Mouse (Mus musculus) ovary, adult 18-20 months (tissue): Measurements from ENCODE around the gene Adamtsl5.

Experiments used
- DNase-seq: peaks from one replicate; pipeline ENCODE4 v3.0.0; 2022; ENCODE audit warnings: low spot score, mixed read lengths

Gene Adamtsl5

DNA sequence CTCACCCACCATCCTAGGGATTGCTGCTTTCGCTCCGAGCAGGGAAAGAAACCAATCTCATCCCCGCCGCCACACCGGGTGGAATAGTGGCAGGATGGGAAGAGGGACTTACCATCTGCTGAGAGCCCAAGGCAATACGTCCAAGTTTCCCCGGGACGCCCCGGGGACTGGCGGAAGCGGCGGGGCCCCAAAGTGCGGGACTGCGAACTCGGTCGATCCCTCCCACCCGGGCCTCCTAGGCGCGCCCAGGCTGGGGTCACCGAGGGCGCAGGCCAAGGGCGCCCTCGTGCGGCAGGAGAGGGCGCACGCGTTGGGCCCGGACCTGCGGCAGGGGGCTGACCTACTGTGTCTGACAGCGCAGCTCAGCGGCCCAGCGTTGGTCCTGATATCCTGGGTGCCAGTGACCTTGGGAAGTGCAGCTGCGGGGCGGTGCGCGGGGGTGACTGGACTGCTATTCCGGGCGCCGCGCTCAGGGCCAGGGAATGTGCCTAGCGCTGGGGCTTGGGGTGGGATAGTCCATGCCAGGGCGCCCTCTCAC lies at the start of gene Adamtsl5:
Adamtsl5 (minus strand) TSS at position 169 of the 538 bp plus-strand sequence.
- no peak for DNase-seq

DNA sequence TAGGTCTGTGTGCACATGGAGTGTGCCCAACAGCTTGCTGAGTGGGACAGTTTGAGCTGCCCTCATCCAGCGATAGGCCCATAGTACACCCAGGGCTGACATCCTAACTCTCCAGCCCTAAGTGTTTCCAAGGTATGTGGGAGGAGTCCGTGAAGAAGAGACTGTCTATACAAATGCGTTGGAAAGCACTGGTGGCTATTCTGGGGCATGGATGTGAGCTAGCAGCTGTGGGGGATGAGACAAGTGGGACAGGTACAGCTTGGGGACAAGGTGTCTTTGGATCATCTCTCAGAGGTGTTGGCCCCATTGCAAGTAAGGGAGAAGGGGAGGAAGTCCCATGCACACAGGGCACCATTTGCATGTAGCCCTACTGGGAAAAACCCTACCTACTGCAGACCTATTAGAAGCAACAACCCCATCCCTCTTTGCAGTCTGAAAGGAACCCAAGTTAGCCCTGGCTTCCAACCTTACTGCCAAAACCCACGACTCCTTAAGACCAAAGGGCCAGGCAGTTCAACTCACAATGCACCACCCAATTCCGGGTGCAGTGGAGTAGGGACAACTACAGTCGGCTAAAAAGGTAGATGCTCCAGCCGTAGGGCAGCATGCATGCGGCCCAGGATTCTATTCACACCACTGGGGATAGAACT lies 49.4 kb upstream of the Adamtsl5 start:
- DNase-seq: no peak

DNA sequence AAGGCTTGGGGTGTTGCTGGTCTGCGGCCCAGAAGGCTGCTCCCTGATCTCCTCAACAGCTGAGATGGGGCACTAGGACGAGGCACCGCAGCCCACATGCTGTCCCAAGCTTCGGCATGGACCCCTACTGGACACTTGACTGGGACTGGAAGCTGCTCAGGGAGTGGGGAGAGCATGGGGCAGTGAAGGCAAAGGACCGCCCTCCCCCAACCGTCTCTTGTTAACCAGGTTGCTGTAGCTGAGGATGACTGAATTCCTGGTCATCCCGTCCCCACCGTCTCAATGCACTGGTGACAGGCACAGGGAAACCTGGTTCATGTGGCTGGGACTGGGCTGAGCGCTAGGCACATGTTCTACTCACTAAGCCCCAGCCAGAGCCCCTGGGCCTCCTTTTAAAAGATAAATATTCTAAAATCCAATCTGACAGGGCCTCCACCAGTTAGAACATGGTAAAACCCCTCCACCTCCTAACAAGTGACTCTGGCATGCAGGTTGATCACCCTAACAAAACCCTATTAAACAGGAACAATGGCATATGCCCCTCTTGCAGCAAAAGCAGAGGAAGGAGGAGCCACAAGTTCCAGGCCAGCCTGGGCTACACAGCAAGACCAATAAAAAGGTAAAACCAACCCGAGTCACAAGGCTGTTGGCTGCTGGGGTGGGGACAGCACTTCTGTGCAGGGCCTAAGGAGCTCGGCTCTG lies 48.8 kb upstream of the Adamtsl5 start:
- DNase-seq: no peak

DNA sequence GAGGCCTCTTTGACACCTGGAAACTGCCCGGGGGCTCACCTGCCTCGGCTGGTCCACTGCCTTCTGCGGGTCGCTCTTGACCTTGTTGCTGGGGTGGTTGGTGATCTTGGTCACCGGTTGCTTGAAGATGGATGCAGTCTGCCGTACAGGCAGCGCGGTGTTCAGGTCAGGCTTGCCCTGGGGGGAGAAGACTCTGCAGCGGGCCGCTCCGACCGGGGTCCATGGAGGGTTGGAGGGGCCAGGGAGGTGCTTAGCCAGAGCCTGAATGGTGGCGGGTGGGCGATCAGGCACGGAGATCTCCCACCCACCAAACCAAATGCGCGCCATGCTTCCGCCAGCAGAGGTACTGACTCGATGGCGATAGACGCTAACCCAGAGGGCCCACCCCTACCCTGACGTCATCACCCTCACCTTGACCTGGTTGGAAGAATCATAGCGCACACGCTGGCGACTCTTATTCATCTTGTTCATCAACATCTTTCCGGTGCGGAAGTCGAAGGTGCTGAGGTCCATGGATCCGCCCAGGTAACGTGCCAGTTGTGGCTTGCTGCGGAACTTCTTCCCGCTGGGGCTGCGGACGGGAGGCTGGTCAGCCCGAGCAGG lies 46.9 kb upstream of the Adamtsl5 start:
- no peak for DNase-seq

DNA sequence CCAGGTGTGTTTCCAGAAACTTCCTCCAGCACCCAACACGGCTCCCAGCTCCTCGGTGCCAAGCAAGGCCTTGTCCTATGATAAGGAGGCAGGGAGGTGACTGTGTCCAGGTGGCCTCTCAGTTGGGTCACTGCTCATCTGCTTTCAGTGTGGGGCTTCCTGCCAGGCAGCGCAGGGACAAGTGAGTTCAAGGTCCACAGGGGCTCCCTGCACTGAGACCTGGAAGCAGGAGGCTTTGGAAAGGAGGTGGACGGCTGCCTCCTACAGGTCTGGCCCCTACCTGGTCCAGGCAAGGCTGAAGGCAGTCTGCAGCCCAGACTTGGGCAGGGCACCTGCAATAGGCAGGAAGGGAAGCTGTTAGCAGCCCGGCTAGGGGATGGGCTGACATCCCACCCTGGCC lies 44.5 kb upstream of the Adamtsl5 start:
- no peak for DNase-seq

DNA sequence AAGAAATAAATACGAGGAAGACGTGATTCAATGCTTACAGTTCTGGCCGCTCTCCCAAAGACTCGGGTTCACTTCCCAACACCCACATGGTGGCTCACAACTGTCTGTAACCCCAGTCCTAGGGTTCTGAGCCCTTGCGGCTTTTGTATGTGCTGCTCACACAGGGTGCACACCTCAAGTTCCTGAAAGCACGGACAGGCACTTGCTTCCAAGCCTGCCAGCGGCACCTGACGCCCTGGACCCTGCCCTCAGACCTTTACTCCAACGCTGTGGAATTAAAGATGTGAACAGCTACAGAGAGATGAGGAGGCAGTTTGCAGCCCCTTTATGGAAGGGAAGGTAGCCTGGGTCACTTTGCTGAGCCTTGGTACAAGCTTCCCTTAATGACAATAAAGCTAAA lies 42.5 kb upstream of the Adamtsl5 start:
- DNase-seq: no peak

DNA sequence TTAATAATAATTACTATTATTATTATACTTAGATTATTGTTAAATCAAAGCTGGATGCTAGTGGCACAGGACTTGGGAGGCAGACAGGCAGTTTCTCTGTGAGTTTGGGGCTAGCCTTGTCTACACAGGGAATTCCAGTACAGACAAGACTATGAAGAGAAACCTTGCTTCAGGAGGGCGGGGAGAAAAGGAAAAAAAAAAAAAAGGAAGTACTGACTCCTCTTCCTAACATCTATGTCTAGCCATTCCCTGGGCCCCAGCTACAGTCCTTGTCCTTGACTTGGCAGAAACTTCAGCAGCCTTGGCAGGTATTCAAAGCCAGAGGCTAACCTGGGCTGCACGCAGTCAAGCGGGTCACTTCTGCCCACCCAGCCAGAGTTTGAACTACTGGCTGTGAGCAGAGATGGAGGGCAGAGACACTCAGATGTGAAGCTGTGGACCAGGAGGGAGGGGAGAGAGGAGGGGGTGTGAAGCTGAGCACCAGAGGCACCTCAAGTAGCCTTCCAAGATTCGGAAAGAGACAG lies 41.0 kb upstream of the Adamtsl5 start:
- DNase-seq: no peak

DNA sequence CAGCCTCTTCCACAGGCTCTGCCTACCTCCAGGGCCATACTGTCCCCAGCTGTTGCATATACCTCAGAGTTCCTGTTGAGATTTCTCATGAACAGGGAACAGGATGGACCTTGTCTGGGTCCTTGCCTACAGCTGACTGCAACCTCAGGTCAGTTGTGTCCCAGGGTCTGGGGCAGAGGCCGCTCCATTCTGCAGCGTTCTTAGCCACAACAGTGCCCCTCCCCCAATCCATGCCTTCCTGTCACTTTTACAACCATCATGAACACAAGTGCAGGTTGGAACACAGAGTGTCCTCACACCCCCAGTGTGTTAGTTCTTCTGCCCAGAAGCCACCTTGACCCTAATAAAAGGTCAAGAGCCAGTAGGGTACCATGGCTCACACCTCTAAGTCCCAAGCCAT lies 40.5 kb upstream of the Adamtsl5 start:
- DNase-seq: no peak

DNA sequence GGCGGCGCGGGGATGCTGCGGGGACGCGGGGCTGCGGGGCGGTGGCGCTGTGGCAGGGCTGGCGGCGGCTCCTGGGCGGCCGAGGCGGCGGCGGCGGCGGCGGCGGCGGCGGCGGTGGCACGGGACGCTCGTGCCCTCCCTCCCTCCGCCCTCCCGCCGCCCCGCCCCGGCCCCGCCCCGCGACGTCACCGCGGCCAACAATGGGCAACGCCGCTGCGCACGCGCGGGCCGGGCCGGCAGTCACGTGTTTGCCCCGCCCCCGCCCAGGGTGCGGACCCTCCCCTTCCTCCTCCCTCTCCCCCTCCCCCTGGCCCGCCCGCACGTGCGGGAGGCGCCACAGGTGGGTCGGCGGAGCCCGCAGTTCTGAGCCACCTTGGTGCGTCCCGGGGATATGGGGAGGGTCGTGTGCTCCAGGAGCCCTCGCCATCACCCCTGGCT lies 39.3 kb upstream of the Adamtsl5 start, which contains the start of gene Mex3d:
Mex3d (minus strand) TSS at position 138 of the 438 bp plus-strand sequence.
- peak; percentile 81 for DNase-seq

DNA sequence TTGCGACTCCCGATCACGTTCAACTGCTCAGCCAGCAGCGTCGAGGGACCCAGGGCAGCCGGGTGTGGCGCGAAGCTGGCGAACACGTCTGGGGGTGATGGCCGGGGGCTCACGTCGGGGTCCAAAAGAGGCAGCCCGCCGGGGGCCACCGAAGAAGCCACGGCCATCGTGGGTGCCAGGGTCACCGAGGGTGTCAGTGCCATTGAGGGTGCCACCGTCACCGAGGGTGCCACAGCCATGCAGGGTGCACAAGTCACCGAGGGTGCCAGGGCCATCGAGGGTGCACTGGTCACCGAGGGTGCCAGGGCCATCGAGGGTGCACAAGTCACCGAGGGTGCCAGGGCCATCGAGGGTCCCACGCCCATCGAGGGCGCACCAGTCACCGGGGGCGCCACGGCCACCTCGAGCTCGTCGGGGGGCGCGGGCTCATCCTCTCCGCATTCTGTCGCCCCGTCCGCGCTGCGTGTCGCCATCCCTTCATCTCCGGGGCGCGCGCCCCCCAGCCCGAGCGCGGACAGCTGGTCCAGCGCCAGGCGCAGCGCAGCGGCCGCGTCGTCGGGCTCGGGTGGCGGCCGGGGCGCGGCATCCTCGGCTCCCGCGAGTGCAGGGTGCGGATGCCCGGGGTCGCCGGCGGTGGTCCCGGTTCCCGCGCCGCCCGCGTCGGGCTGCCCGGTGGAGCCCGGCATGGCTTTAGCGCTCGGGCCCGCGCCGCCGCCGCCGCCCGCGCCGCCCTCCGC lies 38.7 kb upstream of the Adamtsl5 start:
- no peak for DNase-seq

DNA sequence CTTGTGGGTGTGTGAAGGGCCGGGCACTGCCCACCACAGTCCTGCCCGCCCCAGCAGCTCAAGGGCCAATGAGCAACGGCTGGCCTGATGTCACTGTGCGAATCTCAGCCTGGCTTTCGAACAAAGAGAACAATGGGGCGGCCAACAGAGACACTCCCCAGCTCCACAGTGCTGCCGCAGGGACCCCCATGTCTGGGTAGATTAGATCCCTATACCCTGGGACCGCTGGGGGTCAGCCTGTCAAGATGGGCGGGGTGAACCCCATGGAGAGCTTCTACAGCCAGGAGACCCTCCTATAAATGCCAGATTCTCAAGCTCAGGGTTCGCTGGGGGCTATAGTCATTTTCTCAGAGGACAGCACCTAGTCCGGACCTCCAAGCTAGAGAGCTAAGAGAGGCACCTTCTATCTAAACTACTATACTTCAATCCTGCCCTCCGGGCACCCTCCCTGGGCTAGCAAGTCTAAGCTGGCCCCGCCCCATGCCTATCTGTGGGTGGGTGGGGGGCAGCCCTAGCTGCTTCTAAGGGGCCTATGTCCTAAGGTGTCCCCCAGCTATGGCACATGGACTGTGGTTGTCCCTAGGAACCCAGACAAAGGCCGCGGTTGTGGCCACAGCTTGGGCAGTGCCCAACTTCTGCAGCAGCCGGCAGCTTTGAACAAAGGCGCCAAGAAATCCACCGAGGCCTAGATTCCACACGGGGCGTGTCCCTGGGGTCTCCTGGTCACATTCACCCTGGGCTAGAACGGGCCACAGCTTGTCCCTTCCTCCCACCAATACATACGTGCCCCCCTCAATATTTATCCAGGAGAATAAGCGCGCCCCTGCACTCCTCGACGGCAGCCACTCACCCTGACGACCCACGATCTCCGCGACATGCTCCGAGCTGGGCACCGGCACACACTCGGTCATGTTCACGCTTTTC lies 37.9 kb upstream of the Adamtsl5 start:
- DNase-seq: no peak

DNA sequence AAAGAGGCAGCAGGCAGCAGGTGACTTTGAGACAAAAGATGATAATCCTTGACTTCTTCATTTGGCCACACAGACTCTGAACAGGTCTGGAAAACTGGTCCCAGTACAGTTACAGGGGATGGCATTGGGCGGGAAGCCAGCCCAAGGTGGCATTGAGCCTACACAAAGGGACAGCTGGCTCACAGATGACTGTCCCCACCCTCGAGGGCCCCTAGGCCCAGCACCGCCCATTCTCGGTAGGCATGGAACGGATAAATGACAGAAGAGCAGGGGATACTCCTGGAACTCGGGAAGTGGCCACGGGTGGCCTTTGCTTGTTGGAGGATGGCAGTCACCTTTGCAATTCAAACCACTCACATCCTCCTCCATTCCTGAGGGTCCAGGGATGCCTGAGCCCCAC lies 37.1 kb upstream of the Adamtsl5 start:
- no peak for DNase-seq

DNA sequence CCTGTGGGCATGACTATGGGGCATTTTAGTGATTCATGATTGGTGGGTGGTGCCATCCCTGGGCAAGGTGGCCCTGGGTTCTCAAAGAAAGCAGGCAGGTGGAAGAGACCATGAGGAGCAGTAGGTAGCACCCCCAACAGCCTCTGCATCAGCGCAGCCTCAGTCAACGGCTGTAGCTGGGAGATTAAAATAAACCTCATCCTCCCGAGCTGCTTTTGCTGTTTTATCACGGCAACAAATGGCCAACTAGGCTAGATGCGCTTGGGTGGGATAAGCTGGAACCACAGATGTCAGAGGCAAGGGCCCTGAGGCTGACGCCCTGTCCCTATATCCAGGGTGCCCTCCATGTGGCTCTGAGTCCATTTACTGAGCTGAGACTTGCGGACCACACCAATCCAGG lies 36.5 kb upstream of the Adamtsl5 start:
- no peak for DNase-seq

DNA sequence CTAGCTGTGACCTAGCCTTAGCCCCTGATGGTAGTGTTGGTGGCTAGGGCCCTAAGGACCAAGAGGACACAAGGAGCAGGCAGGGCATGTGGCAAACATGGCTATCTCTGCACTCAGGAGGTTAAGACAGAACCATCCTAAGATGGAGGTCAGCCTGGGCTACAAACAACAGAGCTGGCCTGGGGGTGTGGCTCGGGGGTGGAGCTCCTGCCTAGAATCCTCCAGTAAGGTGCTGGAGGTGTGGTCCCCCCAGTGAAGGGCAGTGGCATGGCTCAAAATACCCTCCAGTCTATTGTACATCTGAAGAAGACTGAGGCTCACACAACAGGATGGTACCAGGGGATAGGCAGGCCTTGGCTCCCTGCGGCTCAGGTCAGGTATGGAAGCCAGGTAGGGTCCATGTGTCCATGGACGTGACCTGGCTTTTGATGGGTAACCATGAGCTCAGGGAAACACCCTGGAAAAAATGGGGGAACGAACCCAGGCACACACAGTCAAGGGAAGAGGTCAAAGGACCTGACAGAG lies 36.0 kb upstream of the Adamtsl5 start:
- no peak for DNase-seq

DNA sequence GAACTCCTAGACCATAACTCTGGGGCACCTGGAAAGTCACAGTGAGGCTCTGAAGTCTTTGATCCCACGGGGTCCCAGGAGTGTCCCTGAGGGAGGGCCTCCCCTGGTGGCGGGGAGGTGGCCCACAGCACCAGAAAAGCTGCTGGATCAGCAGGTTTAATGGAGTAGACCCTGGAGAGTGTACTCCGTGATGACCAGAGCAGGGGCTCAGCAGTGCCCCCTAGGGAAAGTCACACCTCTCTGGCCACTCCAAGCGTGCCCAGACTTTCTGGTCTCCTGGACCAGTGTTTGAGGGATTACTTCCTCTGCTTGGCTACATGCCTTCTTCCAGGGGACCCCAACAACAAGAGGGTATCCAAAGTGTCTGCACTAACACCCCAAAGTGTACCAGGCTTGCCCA lies 35.2 kb upstream of the Adamtsl5 start:
- no peak for DNase-seq

DNA sequence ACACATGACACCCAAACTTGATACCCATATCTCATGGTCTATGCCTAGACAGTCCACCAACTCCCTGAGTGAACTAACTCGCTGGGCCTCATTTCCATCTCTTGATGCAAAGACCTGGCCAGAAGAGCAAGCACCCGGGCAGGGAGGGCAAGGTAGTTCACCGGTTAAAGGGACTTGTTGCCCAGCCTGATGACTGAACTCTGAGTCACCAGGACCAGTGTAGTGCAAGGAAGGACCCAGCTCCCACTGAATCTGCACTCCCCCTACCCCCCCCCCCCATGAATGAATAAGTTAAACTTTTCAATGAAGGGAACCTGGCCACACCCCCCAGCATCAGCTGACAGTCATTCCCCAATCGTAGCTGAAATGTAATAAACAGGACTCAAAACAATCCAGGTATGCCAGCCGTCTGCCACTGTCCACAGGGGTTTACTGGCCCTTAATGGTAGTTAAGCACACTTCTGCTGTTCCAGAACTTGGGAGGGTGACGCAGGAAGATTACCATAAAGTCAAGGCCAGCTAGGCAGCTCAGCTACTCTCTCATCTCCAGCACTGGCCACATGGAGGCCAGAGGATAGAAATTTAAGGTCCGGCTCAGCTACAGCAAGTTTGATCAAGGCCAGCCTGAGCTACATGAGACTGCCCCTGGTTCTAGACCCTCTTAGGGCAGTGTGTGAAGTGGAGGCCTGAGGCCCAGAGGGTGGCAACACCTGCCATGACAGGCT lies 34.6 kb upstream of the Adamtsl5 start:
- DNase-seq: no peak

DNA sequence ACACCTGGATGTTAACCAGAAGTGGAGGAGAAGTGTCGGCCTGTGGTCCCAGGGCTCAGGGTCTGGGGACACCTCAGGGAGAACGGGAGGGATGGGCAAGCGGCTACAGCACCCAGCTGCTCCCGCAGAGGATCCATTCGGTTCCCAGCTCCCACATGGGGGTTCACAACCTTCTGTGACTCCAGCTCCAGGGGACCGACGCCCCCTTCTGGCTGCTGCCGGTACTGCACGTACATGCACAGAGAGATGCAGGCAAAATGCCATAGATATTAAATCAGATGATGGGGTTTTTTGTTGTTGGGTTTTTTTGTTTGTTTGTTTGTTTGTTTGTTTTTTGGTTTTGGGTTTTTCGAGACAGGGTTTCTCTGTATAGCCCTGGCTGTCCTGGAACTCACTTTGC lies 29.5 kb upstream of the Adamtsl5 start:
- no peak for DNase-seq

DNA sequence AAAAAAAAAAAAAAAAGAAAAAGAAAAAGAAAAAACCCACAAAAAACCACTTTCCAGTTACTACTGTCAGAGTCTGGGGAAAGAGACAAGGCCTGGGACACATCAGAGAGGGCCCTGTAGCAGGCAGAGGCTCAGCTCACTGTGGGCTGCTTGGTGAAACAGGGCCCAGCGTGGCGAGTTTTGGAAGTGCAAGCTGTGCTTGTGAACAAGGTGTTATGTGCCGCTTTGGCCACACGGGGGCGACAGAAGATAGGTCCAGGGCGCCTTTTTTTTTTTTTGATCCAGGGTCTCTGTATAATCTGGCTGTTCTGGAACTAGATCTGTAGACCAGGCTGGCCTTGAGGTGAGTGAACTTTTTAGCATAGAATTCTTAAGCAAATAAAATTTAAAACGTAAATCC lies 27.9 kb upstream of the Adamtsl5 start:
- DNase-seq: peak; percentile 79

DNA sequence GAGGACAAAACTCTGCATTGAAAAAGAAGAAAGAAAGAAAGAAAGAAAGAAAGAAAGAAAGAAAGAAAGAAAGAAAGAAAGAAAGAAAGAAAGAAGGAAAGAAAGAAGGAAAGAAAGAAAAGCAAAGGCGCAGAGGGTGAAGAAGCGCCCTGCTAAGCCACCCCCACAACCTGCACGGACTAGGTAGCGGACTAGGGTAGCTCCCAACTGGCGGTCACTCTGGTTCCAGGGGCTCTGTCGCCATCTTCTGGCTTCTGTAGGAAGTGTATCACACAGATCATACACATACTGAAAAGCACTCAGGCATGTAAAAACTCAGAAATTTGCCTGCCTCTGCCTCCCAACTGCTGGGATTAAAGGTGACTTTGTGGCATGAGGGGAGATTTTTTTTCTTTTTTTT lies 25.9 kb upstream of the Adamtsl5 start:
- DNase-seq: no peak

DNA sequence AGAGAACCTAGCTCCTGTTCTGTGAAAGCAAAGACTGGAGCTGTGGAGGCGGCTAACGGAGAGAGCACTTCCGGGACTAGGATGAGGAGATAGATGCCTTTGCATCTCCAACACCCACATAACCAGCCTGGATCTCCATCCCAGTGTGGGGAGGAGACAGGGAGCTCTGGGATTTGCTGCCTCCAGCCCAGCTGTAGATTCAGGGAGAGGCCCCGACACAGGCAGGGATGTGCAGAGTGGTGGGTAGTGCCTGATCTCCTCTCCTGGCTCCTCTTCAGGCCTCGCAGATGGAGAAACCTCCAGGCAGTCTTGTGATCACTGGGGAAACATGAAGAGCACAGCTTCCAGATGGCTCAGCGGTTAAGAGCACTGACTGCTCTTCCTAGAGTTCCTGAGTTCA lies 24.5 kb upstream of the Adamtsl5 start:
- DNase-seq: no peak
